Mouse (Mus musculus) heart, adult 18-20 months (tissue): ENCODE data around the gene Plagl2. TPM values are rescaled to one million over a fixed set of nuclear protein-coding genes. Genes with fewer than 3 reads are reported as not detected.

Experiments
- DNase-seq, 2 experiments: peaks; one replicate each; pipeline ENCODE4 v3.0.0; 2021 to 2022; ENCODE audit warnings: mixed read lengths in 1 of 2
- total RNA-seq, 2 experiments: library from RNA; stranded (reverse); gene quantifications; 2 replicates each; pipeline ENCODE4 v1.2.3; 2021

Plagl2 gene
- total RNA-seq, 2 experiments from 2014 or later = 3.3 to 4.2 TPM

GRCm38 (mm10) chr2:153191242-153191641 is 50.0 kb downstream of the Plagl2 start:
- DNase-seq = no peak

- DNase-seq = no peak
Measured at GRCm38 (mm10) chr2:153187848-153188247, 53.4 kb downstream of the Plagl2 start.

GRCm38 (mm10) chr2:153186176-153186591 is 55.0 kb downstream of the Plagl2 start:
- DNase-seq = peak in 1 of 2 experiments; percentile 15

GRCm38 (mm10) chr2:153179961-153180360 is 61.3 kb downstream of the Plagl2 start:
- no peak for DNase-seq

GRCm38 (mm10) chr2:153179126-153179860 is 61.9 kb downstream of the Plagl2 start:
- no peak for DNase-seq

Other genes with a start within 250 kb of the Plagl2 start
- gene Pdrg1, start 226.0 kb downstream of the Plagl2 start, total RNA-seq = 100 to 1,000 TPM; 136 to 152 TPM
- not detected for gene Xkr7, start 209.6 kb downstream of the Plagl2 start, total RNA-seq
- gene Ccm2l, start 175.5 kb downstream of the Plagl2 start, total RNA-seq = 10 to 100 TPM; 12.6 to 15.5 TPM
- 1 to 10 TPM; 1.3 to 1.9 TPM for gene Hck, start 133.0 kb downstream of the Plagl2 start, total RNA-seq
- gene Tm9sf4, start 80.1 kb downstream of the Plagl2 start, total RNA-seq = 10 to 100 TPM; 36.6 to 44.4 TPM
- gene Tspyl3, start 16.0 kb downstream of the Plagl2 start, total RNA-seq = 1 to 10 TPM in 1 of 2 experiments, under 1 TPM in 1; 0.77 to 1.2 TPM
- 10 to 100 TPM; 13.6 to 13.9 TPM for gene Pofut1, start 107 bp upstream of the Plagl2 start, total RNA-seq
- 1 to 10 TPM; 7.6 to 8.1 TPM for gene Kif3b, start 50.0 kb upstream of the Plagl2 start, total RNA-seq
- 10 to 100 TPM; 17.1 to 17.3 TPM for gene Asxl1, start 104.4 kb upstream of the Plagl2 start, total RNA-seq